Mouse (Mus musculus): ENCODE results near the gene Tnfsf12.

GRCm38 (mm10) chr11:69663795-69664194 lies 31.9 kb downstream of the Tnfsf12 start:
- no peak for TF ChIP-seq CTCF (IDR thresholded peaks at IDR 0.05; ENCODE audit: borderline replicate concordance, insufficient read depth, low read depth, low read length)
- TF ChIP-seq POLR2A (IDR thresholded peaks at IDR 0.05; ENCODE audit: borderline replicate concordance, insufficient read depth, low read length), result no peak
